Mouse (Mus musculus) lung, embryonic 15.5 days (tissue): ENCODE data around the gene Lrrtm1. TPM values are rescaled to one million over a fixed set of nuclear protein-coding genes. Genes with fewer than 3 reads are reported as not detected.

Source experiments
- ATAC-seq: fragments of 200-750 bp; cut with Nextera tagmentation; 2 replicates; pipeline ENCODE4 v1.8.0; 2017; ENCODE audit warnings: moderate number of reproducible peaks, borderline replicate concordance; ENCODE audit not compliant: low FRiP score, low TSS enrichment; ENCODE audit errors: extremely low read depth
- H3K27ac ChIP-seq: fragments of 300-500 bp; sonication (generic); 2 replicates; pipeline ENCODE4 v1.5.1; 2015; ENCODE audit warnings: moderate library complexity, mild to moderate bottlenecking, inconsistent platforms
- H3K27me3 ChIP-seq: fragments of 300-500 bp; sonication (generic); 2 replicates; pipeline ENCODE4 v1.6.1; 2015; ENCODE audit warnings: inconsistent platforms
- H3K36me3 ChIP-seq: fragments of 300-500 bp; sonication (generic); 2 replicates; pipeline ENCODE4 v1.6.1; 2015; ENCODE audit warnings: inconsistent platforms
- H3K4me1 ChIP-seq: fragments of 300-500 bp; sonication (generic); 2 replicates; pipeline ENCODE4 v1.6.1; 2015; ENCODE audit warnings: inconsistent platforms
- H3K4me2 ChIP-seq: fragments of 300-500 bp; sonication (generic); 2 replicates; pipeline ENCODE4 v1.6.1; 2015; ENCODE audit warnings: inconsistent platforms, mild to moderate bottlenecking, moderate library complexity
- H3K4me3 ChIP-seq: fragments of 300-500 bp; sonication (generic); 2 replicates; pipeline ENCODE4 v1.5.1; 2015; ENCODE audit warnings: mild to moderate bottlenecking, inconsistent platforms
- H3K9ac ChIP-seq: fragments of 300-500 bp; sonication (generic); 2 replicates; pipeline ENCODE4 v1.6.1; 2015; ENCODE audit warnings: inconsistent platforms
- H3K9me3 ChIP-seq: fragments of 300-500 bp; sonication (generic); 2 replicates; pipeline ENCODE4 v1.6.1; 2016; ENCODE audit warnings: inconsistent platforms
- WGBS: fragments of 180-500 bp; shearing (Covaris S2); methylation state at CpG from one replicate; pipeline ENCODE4 v1.1.7; 2015; 5-methylcytosine and 5-hydroxymethylcytosine counted together
- polyA plus RNA-seq: library from polyadenylated mRNA; unstranded; fragments of >200 nt; fragmentation: Nextera tagmentation; extraction: Ambion mirVana; gene quantifications from 2 replicates; pipeline ENCODE4 v1.2.1, GENCODE M21; 2015

Gene Lrrtm1
- polyA plus RNA-seq = 0.76 and 1.1 TPM in 2 replicates

GRCm38 (mm10) chr6:77242601-77243406, at the start of gene Lrrtm1:
Lrrtm1 (plus strand) TSS chr6:77242689.
- Histone ChIP-seq H3K27me3 (peaks cover 57% of the 10 kb centered on the region), H3K27ac (no peak within 1 kb of the TSS), H3K9me3 (no peaks in the 10 kb centered on the region), H3K4me3 (peak within 1 kb of the TSS; percentile 35), H3K4me2 (peak within 1 kb of the TSS; percentile 76), H3K4me1 (peaks cover 21% of the 10 kb centered on the region; the same call in 1 of the 2 replicates), H3K36me3 (no peaks in the 10 kb centered on the region), H3K9ac (no peak within 1 kb of the TSS)
- under 1% methylated on average over 53 of the region's 53 CpGs for WGBS
- peak; percentile 86; the same call in 1 of the 2 replicates for ATAC-seq

GRCm38 (mm10) chr6:77196650-77197049, 45.8 kb upstream of the Lrrtm1 start:
- Histone ChIP-seq H3K4me2 (no peak overlapping the region), H3K4me3 (no peak overlapping the region), H3K9me3 (no peaks in the 10 kb centered on the region), H3K27me3 (no peaks in the 10 kb centered on the region), H3K4me1 (no peaks in the 10 kb centered on the region), H3K36me3 (no peaks in the 10 kb centered on the region), H3K27ac (no peak overlapping the region), H3K9ac (no peak overlapping the region)
- no peak for ATAC-seq
- 71% methylated on average over 3 of the region's 3 CpGs for WGBS

GRCm38 (mm10) chr6:77199375-77199774, 43.1 kb upstream of the Lrrtm1 start:
- no peak for ATAC-seq
- Histone ChIP-seq H3K9ac (no peak overlapping the region), H3K4me3 (no peak overlapping the region), H3K9me3 (no peaks in the 10 kb centered on the region), H3K36me3 (no peaks in the 10 kb centered on the region), H3K27me3 (no peaks in the 10 kb centered on the region), H3K4me2 (no peak overlapping the region), H3K4me1 (no peaks in the 10 kb centered on the region), H3K27ac (no peak overlapping the region)
- 92% methylated on average over 2 of the region's 2 CpGs for WGBS

- no peaks in the 10 kb centered on the region for H3K9me3 ChIP-seq
- no peak overlapping the region for H3K27ac ChIP-seq
- no peak overlapping the region for H3K9ac ChIP-seq
- ATAC-seq = no peak
- no peak overlapping the region for H3K4me3 ChIP-seq
- H3K4me1 ChIP-seq = no peaks in the 10 kb centered on the region
- WGBS = 90% methylated on average over 1 of the region's 1 CpGs
- H3K27me3 ChIP-seq = no peaks in the 10 kb centered on the region
- H3K36me3 ChIP-seq = no peaks in the 10 kb centered on the region
- H3K4me2 ChIP-seq = no peak overlapping the region
These were observed 33.3 kb upstream of the Lrrtm1 start for GRCm38 (mm10) chr6:77209183-77209582.

GRCm38 (mm10) chr6:77209929-77210328, 32.6 kb upstream of the Lrrtm1 start:
- H3K9me3 ChIP-seq = no peaks in the 10 kb centered on the region
- no peaks in the 10 kb centered on the region for H3K36me3 ChIP-seq
- no peak for ATAC-seq
- H3K27me3 ChIP-seq = no peaks in the 10 kb centered on the region
- 61% methylated on average over 3 of the region's 3 CpGs for WGBS
- H3K4me3 ChIP-seq = no peak overlapping the region
- H3K27ac ChIP-seq = no peak overlapping the region
- no peak overlapping the region for H3K4me2 ChIP-seq
- H3K9ac ChIP-seq = no peak overlapping the region
- no peaks in the 10 kb centered on the region for H3K4me1 ChIP-seq

GRCm38 (mm10) chr6:77213757-77214409, 28.6 kb upstream of the Lrrtm1 start:
- Histone ChIP-seq H3K27me3 (no peaks in the 10 kb centered on the region), H3K27ac (no peak overlapping the region), H3K36me3 (no peaks in the 10 kb centered on the region), H3K9me3 (no peaks in the 10 kb centered on the region), H3K4me2 (no peak overlapping the region), H3K9ac (no peak overlapping the region), H3K4me1 (no peaks in the 10 kb centered on the region), H3K4me3 (no peak overlapping the region)
- WGBS = 19% methylated on average over 3 of the region's 3 CpGs
- ATAC-seq = no peak

- H3K9me3 ChIP-seq = no peaks in the 10 kb centered on the region
- H3K4me2 ChIP-seq = no peak overlapping the region
- H3K4me1 ChIP-seq = no peaks in the 10 kb centered on the region
- H3K36me3 ChIP-seq = no peaks in the 10 kb centered on the region
- no peaks in the 10 kb centered on the region for H3K27me3 ChIP-seq
- H3K4me3 ChIP-seq = no peak overlapping the region
- no peak overlapping the region for H3K9ac ChIP-seq
- H3K27ac ChIP-seq = no peak overlapping the region
- 64% methylated on average over 4 of the region's 4 CpGs for WGBS
- no peak for ATAC-seq
These were observed 27.2 kb upstream of the Lrrtm1 start for GRCm38 (mm10) chr6:77215322-77215721.

- no peak overlapping the region for H3K9ac ChIP-seq
- H3K9me3 ChIP-seq = no peaks in the 10 kb centered on the region
- H3K4me2 ChIP-seq = no peak overlapping the region
- no peaks in the 10 kb centered on the region for H3K4me1 ChIP-seq
- H3K27me3 ChIP-seq = no peaks in the 10 kb centered on the region
- no peak overlapping the region for H3K27ac ChIP-seq
- no peak for ATAC-seq
- H3K36me3 ChIP-seq = no peaks in the 10 kb centered on the region
- H3K4me3 ChIP-seq = no peak overlapping the region
These were observed 23.6 kb upstream of the Lrrtm1 start for GRCm38 (mm10) chr6:77218875-77219274.

- Histone ChIP-seq H3K27me3 (no peaks in the 10 kb centered on the region), H3K4me1 (no peaks in the 10 kb centered on the region), H3K36me3 (no peaks in the 10 kb centered on the region), H3K9me3 (no peaks in the 10 kb centered on the region), H3K4me2 (no peak overlapping the region), H3K4me3 (no peak overlapping the region), H3K27ac (no peak overlapping the region), H3K9ac (no peak overlapping the region)
- no peak for ATAC-seq
- 73% methylated on average over 4 of the region's 4 CpGs for WGBS
These were observed 21.7 kb upstream of the Lrrtm1 start for GRCm38 (mm10) chr6:77220776-77221175.

- no peak overlapping the region for H3K4me2 ChIP-seq
- no peak for ATAC-seq
- no peak overlapping the region for H3K4me3 ChIP-seq
- H3K4me1 ChIP-seq = no peaks in the 10 kb centered on the region
- H3K27ac ChIP-seq = no peak overlapping the region
- H3K36me3 ChIP-seq = no peaks in the 10 kb centered on the region
- no peaks in the 10 kb centered on the region for H3K9me3 ChIP-seq
- whole genome bisulfite sequencing = 66% methylated on average over 16 of the region's 16 CpGs
- H3K27me3 ChIP-seq = no peaks in the 10 kb centered on the region
- no peak overlapping the region for H3K9ac ChIP-seq
These were observed 19.4 kb upstream of the Lrrtm1 start for GRCm38 (mm10) chr6:77222849-77223638.

- H3K9ac ChIP-seq = no peak overlapping the region
- peaks cover 46% of the 10 kb centered on the region for H3K27me3 ChIP-seq
- H3K4me1 ChIP-seq = peaks cover 21% of the 10 kb centered on the region; the same call in 1 of the 2 replicates
- 14% methylated on average over 1 of the region's 1 CpGs for WGBS
- H3K36me3 ChIP-seq = no peaks in the 10 kb centered on the region
- no peak overlapping the region for H3K27ac ChIP-seq
- no peak overlapping the region for H3K4me3 ChIP-seq
- no peaks in the 10 kb centered on the region for H3K9me3 ChIP-seq
- H3K4me2 ChIP-seq = no peak overlapping the region
- ATAC-seq = no peak
These were observed 2.1 kb upstream of the Lrrtm1 start for GRCm38 (mm10) chr6:77240426-77240825.
